12 mouse cellular contexts compared by ENCODE assay signal in genomic region chr11:114807686-114808427, GRCm38 (mm10). TPM values are rescaled to one million over a fixed set of nuclear protein-coding genes. Genes with fewer than 3 reads are reported as not detected.
DNase-seq lines count a peak whose midpoint lies in the region; ATAC-seq and TF ChIP-seq lines count a peak whose summit lies in the region.
"Had no signal": no experiment of that assay in that cellular context is flagged by ENCODE, and none has a peak within 500 bp of the region (broad histone marks: within the 10 kb centered on the region; RNA-seq: fewer than 3 reads in every experiment).

No protein-coding gene starts in this region.

- TF ChIP-seq POLR2A in spleen, adult 2 months (IDR thresholded peaks at IDR 0.05; ENCODE audit: low read depth, low read length) = no peak

- no peak overlapping the region for H3K4me3 ChIP-seq in spleen, adult 2 months (ENCODE audit: extremely low read depth, insufficient read depth, insufficient read length)
- no peak overlapping the region for H3K4me3 ChIP-seq in forebrain, embryonic 16.5 days (replicated peaks; ENCODE audit: low read length)
- H3K4me3 ChIP-seq in stomach, postnatal 0 days (ENCODE audit: low read depth, low read length) = no peak overlapping the region
- no peak overlapping the region for H3K4me3 ChIP-seq in kidney, embryonic 15.5 days (replicated peaks)
- H3K4me3 ChIP-seq: limb, embryonic 13.5 days had no signal

- no peaks in the 10 kb centered on the region for H3K36me3 ChIP-seq in spleen, adult 2 months (ENCODE audit: control insufficient read depth, insufficient read depth, low read length)
- H3K36me3 ChIP-seq in forebrain, embryonic 16.5 days (ENCODE audit: control insufficient read depth, insufficient read depth) = no peaks in the 10 kb centered on the region
- no peaks in the 10 kb centered on the region for H3K36me3 ChIP-seq in stomach, postnatal 0 days (ENCODE audit: control insufficient read depth, insufficient read depth, low read length)
- H3K36me3 ChIP-seq in kidney, embryonic 15.5 days = no peaks in the 10 kb centered on the region
- H3K36me3 ChIP-seq: limb, embryonic 13.5 days had no signal

- TF ChIP-seq EP300 in stomach, postnatal 0 days (optimal IDR thresholded peaks at IDR 0.05) = no peak

- no peak overlapping the region for H3K4me2 ChIP-seq in forebrain, embryonic 16.5 days (ENCODE audit: low read length)
- no peak overlapping the region for H3K4me2 ChIP-seq in stomach, postnatal 0 days (replicated peaks; ENCODE audit: low read depth)
- no peak overlapping the region for H3K4me2 ChIP-seq in kidney, embryonic 15.5 days
- H3K4me2 ChIP-seq: limb, embryonic 13.5 days had no signal

- no peaks in the 10 kb centered on the region for H3K9me3 ChIP-seq in forebrain, embryonic 16.5 days (ENCODE audit: control insufficient read depth, low read length)
- H3K9me3 ChIP-seq in stomach, postnatal 0 days (ENCODE audit: control insufficient read depth, low read length) = no peaks in the 10 kb centered on the region
- H3K9me3 ChIP-seq in kidney, embryonic 15.5 days (replicated peaks) = no peaks in the 10 kb centered on the region
- H3K9me3 ChIP-seq: limb, embryonic 13.5 days had no signal

- peaks cover 15% of the 10 kb centered on the region; the same call in 1 of the 2 replicates for H3K4me1 ChIP-seq in spleen, adult 2 months (ENCODE audit: control insufficient read depth, insufficient read depth, insufficient read length)
- peaks cover 14% of the 10 kb centered on the region for H3K4me1 ChIP-seq in forebrain, embryonic 16.5 days (replicated peaks; ENCODE audit: control insufficient read depth, insufficient read depth, low read length)
- H3K4me1 ChIP-seq in stomach, postnatal 0 days (replicated peaks; ENCODE audit: control insufficient read depth, insufficient read depth) = no peaks in the 10 kb centered on the region
- H3K4me1 ChIP-seq in kidney, embryonic 15.5 days = peaks cover 35% of the 10 kb centered on the region

- DNase-seq in embryo, embryonic 11 days = peak; percentile 63
- no peak for DNase-seq in embryo, embryonic 9.5 days (ENCODE audit: extremely low spot score)
- no peak for DNase-seq in spleen, adult 2 months (ENCODE audit: low read depth in 1 of 2, low spot score in 2 of 2)
- DNase-seq in spleen, adult 12 weeks (ENCODE audit: low spot score) = no peak
- DNase-seq in stomach, postnatal 0 days (ENCODE audit: low spot score) = peak; percentile 62
- DNase-seq in urinary bladder, postnatal 4 days (ENCODE audit: low spot score in 2 of 2) = no peak
- DNase-seq: adrenal gland, adult 8-10 months; thymus, adult 18-20 months had no signal

- H3K27ac ChIP-seq in spleen, adult 2 months (ENCODE audit: insufficient read depth, low read length) = peak overlapping the region; percentile 61
- H3K27ac ChIP-seq in forebrain, embryonic 16.5 days (ENCODE audit: low read length) = no peak overlapping the region
- no peak overlapping the region for H3K27ac ChIP-seq in stomach, postnatal 0 days (replicated peaks)
- H3K27ac ChIP-seq in kidney, embryonic 15.5 days = no peak overlapping the region
- H3K27ac ChIP-seq: limb, embryonic 13.5 days had no signal

- peak; percentile 40; the same call in 1 of the 2 replicates for ATAC-seq in forebrain, embryonic 16.5 days
- ATAC-seq in stomach, postnatal 0 days (ENCODE audit: low FRiP score, low TSS enrichment) = peak; percentile 59; the same call in 1 of the 2 replicates
- ATAC-seq in kidney, embryonic 15.5 days (replicated peaks; ENCODE audit: low FRiP score) = no peak

- no peak for TF ChIP-seq CTCF in spleen, adult 2 months (IDR thresholded peaks at IDR 0.05; ENCODE audit: extremely low read depth, insufficient read depth, insufficient read length, insufficient replicate concordance)
- TF ChIP-seq CTCF in stomach, postnatal 0 days (IDR thresholded peaks at IDR 0.05; ENCODE audit: low read depth) = no peak

- no peaks in the 10 kb centered on the region for H3K27me3 ChIP-seq in spleen, adult 2 months (ENCODE audit: control insufficient read depth, insufficient read depth, low read length)
- H3K27me3 ChIP-seq in forebrain, embryonic 16.5 days (replicated peaks; ENCODE audit: control insufficient read depth, insufficient read depth, low read length) = no peaks in the 10 kb centered on the region
- H3K27me3 ChIP-seq in stomach, postnatal 0 days (ENCODE audit: control insufficient read depth, insufficient read depth, low read length) = no peaks in the 10 kb centered on the region
- H3K27me3 ChIP-seq in kidney, embryonic 15.5 days = no peaks in the 10 kb centered on the region
- H3K27me3 ChIP-seq: limb, embryonic 13.5 days had no signal

- no peak overlapping the region for H3K9ac ChIP-seq in forebrain, embryonic 16.5 days (replicated peaks; ENCODE audit: low read depth, low read length)
- H3K9ac ChIP-seq in stomach, postnatal 0 days (ENCODE audit: low read length) = no peak overlapping the region
- no peak overlapping the region for H3K9ac ChIP-seq in kidney, embryonic 15.5 days
- H3K9ac ChIP-seq: limb, embryonic 13.5 days had no signal

- 29% methylated on average over 14 of the region's 14 CpGs for WGBS in spleen, adult 2 months
- 31% methylated on average over 14 of the region's 14 CpGs for WGBS in forebrain, embryonic 16.5 days
- 29% methylated on average over 12 of the region's 14 CpGs for WGBS in stomach, postnatal 0 days
- 33% methylated on average over 14 of the region's 14 CpGs for WGBS in kidney, embryonic 15.5 days

RNA-seq across cellular contexts. Expression of gene Gpr142, which starts 9.1 kb away (rescaled TPM):
- polyA plus RNA-seq in spleen, adult 2 months (2012; rRNA removed) = not detected in 2 replicates
- not detected in 2 replicates for polyA plus RNA-seq in forebrain, embryonic 16.5 days (2015; fragmentation: Nextera tagmentation; extraction: Ambion mirVana)
- polyA plus RNA-seq in stomach, postnatal 0 days (2015; fragmentation: Nextera tagmentation; extraction: Ambion mirVana) = 0.08 TPM in 1 of 2 replicates, not detected in the other
- polyA plus RNA-seq in kidney, embryonic 15.5 days (2015; fragmentation: Nextera tagmentation; extraction: Ambion mirVana) = 0.14 TPM in 1 of 2 replicates, not detected in the other
- polyA plus RNA-seq: heart, postnatal 0 days; limb, embryonic 13.5 days had no signal

RNA-seq across cellular contexts. Expression of gene Btbd17, which starts 12.1 kb away (rescaled TPM):
- polyA plus RNA-seq in spleen, adult 2 months (2012; rRNA removed) = 0.14 and 0.18 TPM in 2 replicates
- 18.5 and 19.4 TPM in 2 replicates for polyA plus RNA-seq in forebrain, embryonic 16.5 days (2015; fragmentation: Nextera tagmentation; extraction: Ambion mirVana)
- polyA plus RNA-seq in stomach, postnatal 0 days (2015; fragmentation: Nextera tagmentation; extraction: Ambion mirVana) = 0.44 and 0.74 TPM in 2 replicates
- 1.0 and 1.5 TPM in 2 replicates for polyA plus RNA-seq in kidney, embryonic 15.5 days (2015; fragmentation: Nextera tagmentation; extraction: Ambion mirVana)

RNA-seq across cellular contexts. Expression of gene Kif19a, which starts 42.7 kb away (rescaled TPM):
- polyA plus RNA-seq in spleen, adult 2 months (2012; rRNA removed) = 3.3 and 3.8 TPM in 2 replicates
- polyA plus RNA-seq in forebrain, embryonic 16.5 days (2015; fragmentation: Nextera tagmentation; extraction: Ambion mirVana) = 0.26 and 0.66 TPM in 2 replicates
- polyA plus RNA-seq in stomach, postnatal 0 days (2015; fragmentation: Nextera tagmentation; extraction: Ambion mirVana) = 0.35 and 0.58 TPM in 2 replicates
- 0.09 TPM in 2 replicates for polyA plus RNA-seq in kidney, embryonic 15.5 days (2015; fragmentation: Nextera tagmentation; extraction: Ambion mirVana)

RNA-seq across cellular contexts. Expression of gene Gprc5c, which starts 43.1 kb away (rescaled TPM):
- polyA plus RNA-seq in spleen, adult 2 months (2012; rRNA removed) = 9.3 and 9.5 TPM in 2 replicates
- polyA plus RNA-seq in forebrain, embryonic 16.5 days (2015; fragmentation: Nextera tagmentation; extraction: Ambion mirVana) = 6.1 and 7.0 TPM in 2 replicates
- polyA plus RNA-seq in stomach, postnatal 0 days (2015; fragmentation: Nextera tagmentation; extraction: Ambion mirVana) = 10.8 and 11.2 TPM in 2 replicates
- polyA plus RNA-seq in kidney, embryonic 15.5 days (2015; fragmentation: Nextera tagmentation; extraction: Ambion mirVana) = 119 TPM in 2 replicates

Comparison
In these comparisons a context has a peak if more than half of its experiments do, and no peak if none do; other contexts are left out.
1. DNase-seq: peak in embryo, embryonic 11 days (single experiment) and stomach, postnatal 0 days (single experiment); none in embryo, embryonic 9.5 days (single experiment), spleen, adult 2 months (0 of 2), spleen, adult 12 weeks (single experiment) and urinary bladder, postnatal 4 days (0 of 2).